Mouse (Mus musculus) urinary bladder, postnatal 14 days (tissue): Measurements from ENCODE around the gene Zbtb17.

Experiments
- DNase-seq: peaks from one replicate; pipeline ENCODE4 v3.0.0; 2021; ENCODE audit warnings: low spot score

Zbtb17 gene

DNA sequence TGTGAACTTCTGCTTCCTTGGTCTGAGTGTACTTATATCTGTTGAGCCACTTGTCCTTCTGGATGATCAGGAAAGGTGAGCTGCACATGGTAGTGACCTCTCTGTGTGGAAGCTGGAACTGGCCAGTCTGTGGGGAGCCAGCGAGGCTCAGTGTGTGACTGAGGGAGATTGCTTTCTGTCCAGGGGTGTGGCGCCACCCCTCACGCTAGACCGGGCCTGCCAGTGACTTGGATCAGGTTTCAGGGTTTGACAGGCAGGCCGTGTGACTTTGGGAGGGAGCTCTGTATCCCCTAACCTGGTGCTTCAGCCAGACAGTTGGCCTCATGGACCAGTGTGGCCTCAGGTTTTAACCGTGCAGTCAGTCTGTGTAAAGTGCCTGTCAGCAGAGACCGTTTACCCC lies 13.8 kb downstream of the Zbtb17 start:
- peak; percentile 80 for DNase-seq

DNA sequence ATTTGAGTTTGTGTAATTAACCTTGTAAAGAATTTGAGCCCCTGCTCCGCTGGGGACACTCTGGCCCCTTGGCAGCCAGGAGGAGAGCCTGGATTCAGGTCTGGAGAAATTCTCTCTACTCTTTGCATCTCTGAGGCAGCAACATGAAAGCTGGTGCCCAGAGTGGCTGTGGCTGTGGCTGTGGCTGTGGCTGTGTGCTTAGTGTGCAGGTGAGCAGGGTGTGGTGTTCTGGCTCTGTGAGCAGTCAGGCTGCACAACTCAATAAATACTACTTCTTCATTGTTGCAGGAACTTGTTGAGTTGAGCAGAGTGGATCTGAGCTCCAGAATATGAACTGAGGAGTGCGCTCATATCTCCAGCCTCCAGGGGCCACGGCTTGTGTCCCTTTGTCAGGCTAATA lies 14.4 kb downstream of the Zbtb17 start:
- no peak for DNase-seq

DNA sequence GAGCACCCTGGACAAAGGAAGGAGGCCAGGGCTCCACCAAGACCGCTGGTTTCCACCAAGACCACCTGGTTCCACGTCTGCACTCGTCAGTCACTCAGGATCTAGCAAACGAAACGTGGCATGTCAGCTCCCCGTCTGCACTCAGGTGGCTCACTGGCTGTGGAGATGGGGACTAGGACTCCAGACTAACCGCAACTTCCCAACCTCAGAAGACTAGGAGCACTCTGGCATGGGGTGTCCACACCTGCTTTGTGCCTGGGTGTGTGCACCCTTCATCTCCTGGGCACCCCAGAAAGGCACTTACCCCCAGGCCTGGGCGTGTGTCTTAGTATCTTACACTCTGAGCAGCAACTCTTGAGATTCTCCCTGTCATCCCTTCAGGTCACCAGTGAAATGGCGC lies 15.3 kb downstream of the Zbtb17 start:
- no peak for DNase-seq

DNA sequence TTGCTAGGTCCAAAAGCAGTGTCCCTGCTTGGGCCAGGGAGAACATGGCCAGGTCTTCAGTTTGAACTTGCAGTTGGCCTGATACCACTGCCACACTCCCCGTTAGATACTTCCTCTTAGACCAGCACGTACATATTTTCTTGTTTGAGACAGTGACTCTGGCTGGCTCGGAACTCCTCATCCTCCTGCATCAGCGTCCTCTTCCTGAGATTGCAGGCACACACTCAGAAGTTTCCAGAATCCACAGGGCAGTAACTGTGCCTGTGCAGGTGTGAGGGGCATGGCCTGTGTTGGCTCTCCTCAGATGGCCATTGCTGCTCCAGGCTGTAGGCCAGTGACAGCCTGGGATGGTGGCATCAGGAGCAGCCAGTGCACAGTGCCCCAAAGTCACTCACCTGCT lies 16.0 kb downstream of the Zbtb17 start:
- no peak for DNase-seq

DNA sequence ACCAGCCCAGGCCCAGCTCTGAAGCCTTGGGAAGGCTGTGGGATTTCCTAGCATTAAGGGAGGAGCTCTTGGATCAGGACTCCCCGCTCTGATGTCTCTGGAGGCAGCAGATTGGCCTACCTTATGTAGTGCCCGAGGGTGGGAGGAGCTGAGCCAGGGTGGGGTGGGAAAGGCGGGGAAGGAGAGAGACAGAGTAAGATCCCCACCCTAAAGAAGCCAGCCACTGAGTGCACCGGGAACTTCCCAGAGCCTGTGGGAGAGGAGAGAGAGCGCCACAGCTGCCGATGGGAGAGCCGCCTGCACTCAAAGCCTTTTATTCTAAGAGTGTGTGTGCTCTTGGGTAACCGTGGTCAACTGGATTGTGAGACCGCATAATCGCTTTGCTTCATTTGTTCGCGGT lies 16.6 kb downstream of the Zbtb17 start:
- no peak for DNase-seq

DNA sequence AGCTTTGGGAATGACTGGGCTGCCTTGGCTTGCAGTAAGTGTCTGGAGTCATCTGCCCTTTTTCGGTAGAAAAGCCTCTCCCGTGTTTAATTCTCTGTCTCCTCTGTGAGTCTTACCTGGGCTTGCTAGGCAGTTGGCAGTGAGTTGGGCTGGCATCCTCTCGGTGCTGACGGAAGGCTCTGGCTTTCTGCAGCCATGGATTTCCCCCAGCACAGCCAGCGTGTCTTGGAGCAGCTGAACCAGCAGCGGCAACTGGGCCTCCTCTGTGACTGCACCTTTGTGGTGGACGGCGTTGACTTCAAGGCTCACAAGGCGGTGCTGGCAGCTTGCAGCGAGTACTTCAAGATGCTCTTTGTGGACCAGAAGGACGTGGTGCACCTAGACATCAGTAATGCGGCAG lies 17.1 kb downstream of the Zbtb17 start:
- DNase-seq, result no peak

DNA sequence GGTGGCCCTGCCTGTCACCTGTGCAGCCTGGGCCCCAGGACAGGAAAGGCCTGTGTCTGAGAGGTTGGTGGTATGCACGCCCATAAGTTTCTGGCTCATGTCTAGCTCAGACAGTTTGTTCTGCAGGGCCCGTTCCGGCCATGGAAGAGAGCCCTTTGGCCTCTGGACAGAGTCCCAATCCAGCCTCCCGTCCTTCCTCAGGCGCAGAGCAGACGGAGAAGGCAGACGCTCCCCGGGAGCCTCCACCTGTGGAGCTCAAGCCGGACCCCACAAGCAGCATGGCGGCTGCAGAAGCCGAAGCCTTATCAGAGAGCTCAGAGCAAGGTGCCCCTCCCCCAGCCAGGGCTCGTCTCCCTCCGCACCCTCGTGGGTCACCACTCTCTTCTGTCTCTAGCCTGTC lies 19.0 kb downstream of the Zbtb17 start:
- DNase-seq, result no peak

DNA sequence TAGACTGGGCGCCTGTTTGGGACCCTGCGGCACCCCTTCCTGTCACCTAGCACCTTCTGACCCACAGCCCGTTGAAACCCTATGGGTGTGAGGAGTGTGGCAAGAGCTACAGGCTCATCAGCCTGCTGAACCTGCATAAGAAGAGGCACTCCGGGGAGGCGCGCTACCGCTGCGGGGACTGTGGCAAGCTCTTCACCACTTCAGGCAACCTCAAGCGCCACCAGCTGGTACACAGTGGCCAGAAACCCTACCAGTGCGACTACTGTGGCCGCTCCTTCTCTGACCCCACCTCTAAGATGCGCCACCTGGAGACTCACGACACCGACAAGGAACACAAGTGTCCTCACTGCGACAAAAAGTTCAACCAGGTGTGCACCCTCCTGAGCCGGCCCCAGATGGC lies 20.3 kb downstream of the Zbtb17 start:
- no peak for DNase-seq

DNA sequence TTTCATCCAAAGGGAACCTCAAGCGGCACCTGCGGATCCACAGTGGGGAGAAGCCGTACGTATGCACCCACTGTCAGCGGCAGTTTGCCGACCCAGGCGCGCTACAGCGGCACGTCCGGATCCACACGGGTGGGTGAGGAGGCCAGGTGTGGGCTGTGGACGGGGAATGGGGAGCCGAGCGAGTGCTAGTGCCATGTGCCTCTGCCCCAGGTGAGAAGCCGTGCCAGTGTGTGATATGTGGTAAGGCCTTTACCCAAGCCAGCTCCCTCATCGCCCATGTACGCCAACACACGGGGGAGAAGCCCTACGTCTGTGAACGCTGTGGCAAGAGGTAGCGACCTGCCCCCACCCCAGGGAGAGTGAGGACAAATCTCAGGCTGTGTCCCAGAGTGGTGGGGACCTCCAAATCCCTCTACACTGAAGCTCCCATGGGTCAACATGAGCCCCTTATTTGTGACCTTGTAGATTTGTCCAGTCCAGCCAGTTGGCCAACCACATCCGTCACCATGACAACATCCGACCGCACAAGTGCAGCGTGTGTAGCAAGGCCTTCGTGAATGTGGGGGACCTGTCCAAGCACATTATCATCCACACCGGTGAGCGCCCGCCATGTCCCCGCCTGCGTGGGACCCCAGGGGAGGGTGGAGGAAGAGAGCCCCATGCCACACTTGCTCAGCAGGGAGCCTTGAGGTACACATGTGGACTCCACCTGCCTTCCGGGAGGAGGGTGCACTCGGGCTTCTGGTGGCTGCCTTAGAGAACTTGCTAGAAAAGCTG lies 21.2 kb downstream of the Zbtb17 start:
- no peak for DNase-seq

DNA sequence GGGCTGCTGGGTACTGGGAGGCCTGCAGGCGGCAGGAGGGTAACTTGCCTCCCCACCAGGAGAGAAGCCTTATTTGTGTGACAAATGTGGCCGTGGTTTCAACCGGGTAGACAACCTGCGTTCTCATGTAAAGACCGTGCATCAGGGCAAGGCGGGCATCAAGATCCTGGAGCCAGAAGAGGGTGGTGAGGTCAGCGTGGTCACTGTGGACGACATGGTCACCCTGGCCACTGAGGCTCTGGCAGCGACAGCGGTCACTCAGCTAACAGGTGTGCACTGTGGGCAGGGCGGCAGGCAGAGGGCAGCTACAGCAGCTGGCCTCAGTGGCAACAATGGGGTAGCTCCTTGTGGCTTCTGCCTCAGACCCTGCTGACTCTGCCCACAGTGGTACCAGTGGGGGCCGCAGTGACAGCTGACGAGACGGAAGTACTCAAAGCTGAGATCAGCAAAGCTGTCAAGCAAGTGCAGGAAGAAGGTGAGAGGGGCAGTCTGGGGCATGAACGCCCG lies 21.9 kb downstream of the Zbtb17 start:
- DNase-seq, result no peak

DNA sequence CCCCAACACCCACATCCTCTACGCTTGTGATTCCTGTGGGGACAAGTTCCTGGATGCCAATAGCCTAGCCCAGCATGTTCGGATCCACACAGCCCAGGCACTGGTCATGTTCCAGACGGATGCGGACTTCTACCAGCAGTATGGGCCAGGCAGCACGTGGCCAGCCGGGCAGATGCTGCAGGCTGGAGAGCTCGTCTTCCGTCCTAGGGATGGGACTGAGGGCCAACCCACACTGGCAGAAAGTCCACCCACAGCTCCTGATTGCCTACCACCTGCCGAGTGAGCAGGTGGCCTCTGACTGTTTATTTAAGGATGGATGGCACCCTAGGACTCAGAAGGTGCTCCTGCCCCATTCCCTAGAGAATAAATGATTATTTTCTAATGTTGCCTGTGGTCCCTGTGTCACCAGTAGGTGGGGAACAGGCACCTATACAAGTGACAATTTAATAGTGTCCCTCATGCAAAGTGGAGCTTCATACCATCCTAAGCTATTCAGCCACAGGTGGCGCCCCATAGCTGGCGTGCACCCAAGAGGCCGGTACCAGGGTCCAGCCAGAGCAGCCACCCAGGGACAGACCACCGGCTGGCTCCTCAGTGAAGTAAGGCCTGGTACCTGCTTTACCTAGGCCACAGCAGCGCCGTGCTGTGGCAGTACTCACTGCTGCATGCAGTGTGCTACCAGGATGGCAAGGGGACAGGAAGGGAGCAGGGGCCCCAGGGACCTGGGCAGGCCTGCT lies 22.6 kb downstream of the Zbtb17 start:
- no peak for DNase-seq

DNA sequence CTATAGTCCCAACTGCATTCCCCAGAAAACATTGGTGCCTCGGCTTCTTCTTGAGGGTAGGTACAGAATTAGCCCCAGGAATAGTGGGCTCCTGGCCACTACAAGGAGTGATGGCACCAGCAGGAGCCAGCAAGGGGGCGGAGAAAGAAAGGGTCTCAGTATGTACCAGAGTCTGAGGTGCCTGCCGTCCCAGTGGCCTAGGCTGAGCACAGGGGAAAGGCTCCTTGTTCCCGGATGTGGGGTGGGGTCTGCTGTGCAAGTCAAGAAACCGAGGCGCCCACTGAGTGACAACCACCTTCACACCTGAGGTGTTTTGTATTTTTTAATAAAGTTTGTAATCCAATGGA lies 23.1 kb downstream of the Zbtb17 start:
- no peak for DNase-seq

DNA sequence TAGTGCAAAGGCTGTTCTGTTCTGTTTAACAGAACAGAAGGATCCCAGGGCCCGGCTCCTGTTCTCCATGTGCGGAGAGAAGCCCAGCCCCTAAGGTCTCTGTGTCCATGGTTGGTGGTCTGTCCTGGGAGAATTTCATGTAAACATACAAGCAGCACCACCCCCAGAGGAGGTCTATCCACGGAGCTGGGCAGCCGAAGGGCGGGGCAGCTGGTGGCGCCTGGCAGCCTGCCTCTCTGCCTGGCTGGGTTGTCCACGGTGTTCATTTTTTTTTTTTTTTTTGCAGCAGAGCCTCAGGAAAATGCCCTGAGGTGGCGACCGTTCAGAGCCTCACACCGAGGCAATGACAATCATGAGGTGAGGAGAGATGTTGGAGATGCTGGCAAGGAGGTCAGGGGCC lies 24.1 kb downstream of the Zbtb17 start:
- DNase-seq, result no peak

DNA sequence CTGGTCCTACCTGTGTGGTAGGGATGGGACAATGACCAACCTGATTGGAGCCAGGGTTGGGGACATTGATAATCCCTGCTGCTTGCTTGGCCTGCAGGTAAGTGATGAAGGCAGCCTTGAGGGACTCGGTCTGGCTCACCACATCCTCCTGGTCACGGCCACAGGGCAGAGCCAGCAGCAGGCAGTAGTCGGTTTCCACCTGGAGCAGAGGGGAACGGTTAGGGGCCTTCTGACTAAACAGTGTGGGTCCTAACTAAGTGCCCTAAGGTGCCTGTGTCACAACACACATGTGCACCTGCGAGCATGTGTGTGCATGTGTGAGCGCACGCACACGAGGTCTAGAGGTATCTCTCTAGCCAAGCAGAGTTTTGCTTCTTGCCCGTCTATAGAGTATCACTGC lies 24.9 kb downstream of the Zbtb17 start:
- no peak for DNase-seq

DNA sequence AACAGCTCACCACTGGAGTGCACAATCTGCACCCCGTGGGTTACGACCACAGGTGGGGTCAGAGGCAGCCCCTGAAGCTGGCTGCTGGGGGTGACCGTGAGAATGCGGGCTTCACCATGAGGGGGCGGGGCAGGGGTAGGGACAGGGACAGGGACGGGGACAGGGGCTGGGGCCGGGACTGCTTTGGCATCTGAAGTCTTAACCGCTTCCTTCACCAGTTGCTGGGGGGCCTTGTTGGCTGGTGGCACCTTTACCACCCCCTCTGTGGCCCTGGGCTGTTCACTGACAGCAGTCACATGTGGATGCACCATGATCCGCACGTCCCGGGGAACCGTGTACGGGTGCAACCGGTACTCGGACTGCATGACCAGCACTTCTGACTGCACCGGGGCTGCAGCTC lies 27.0 kb downstream of the Zbtb17 start:
- DNase-seq, result no peak

DNA sequence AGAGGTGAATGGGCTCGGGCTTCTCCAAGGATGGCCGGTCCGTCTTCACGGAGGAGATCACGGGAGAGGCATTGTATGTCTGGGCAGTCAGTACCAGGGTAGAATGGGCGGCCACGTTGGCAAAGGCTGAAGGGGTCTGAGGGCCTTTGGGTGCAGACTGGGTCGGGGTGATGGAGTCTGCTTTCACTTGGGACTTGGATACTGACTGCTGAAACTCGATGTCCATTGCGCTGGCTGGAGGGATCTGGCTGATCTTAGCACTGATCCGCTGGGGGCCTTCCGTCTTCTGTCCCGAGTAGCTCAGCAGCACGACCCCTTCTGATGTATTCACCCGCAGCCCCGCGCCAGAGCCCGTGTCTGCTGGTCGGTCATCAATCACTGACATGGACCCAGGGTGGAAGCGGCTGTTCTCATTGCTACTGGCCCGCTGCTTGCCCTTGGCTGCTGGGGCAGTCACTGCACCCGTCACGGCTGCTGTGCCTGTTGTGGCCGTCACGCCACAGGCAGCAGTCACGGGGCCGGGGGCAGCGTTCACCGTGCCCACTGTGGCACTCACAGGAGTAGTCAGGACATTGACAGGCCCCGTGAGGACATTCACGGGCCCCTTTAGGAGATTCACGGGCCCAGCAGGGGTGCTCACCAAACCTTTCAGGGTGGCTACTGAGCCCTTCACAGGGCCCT lies 28.3 kb downstream of the Zbtb17 start:
- DNase-seq, result no peak

DNA sequence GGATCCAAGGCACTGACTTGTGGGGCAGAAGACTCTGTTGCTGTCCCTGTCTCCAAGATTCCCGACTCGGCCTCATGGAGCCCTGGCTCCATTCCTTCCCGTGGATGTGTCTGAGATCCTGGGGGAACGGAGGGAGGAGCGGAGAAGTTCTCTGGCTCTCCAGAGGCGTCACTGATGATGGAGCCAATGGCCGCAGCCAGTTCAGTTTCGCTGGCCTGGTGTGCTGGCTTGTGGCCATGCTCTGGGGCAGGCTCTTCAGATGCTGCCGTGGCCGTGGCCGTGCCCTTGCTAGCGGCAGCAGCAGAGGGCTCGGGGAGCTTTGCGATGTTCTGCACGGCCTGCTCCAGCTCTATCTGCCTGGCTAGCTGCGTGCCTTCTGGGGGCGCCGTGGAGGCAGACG lies 30.0 kb downstream of the Zbtb17 start:
- DNase-seq, result no peak

DNA sequence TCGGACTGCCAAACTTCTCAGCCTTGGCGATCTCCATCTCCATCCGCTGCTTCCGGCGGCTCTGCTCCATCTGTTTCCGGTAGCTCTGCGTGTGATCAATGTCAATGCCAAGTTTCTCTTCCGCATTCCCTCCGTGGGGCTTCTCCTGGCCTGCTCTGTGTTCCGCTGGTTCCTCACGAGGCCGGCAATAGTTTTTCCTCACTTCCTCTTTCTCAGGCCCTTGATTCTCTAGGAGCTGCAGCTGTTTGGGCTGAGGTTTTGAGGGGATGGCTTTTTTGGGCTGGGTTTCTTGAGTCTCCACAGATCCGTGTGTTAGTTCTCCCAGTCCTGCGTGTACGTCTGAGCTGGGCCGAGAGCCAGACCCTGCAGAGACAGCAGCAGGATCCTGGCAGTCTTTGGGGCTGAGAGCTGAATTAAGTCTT lies 33.2 kb downstream of the Zbtb17 start:
- DNase-seq, result peak; percentile 40

DNA sequence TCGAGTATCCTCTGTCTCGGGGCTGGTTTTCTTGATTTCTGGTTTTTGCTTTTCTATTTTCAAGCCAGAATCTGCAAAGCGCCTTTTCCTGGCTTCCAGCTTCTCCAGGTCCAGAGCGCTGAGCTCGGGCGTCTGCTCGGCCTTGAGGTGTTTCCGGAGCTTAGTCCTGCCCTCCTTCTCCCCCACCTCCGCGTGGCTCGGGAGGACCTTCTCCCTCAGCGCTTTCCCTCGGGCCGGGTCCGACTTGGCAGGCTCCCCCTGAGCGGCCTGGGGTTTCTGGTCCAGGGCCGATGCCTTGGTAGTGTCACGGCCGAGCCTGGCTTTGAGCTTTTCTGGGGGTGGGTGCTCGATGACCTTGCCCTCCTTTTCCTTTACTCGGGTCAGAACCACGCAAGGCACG lies 33.8 kb downstream of the Zbtb17 start:
- DNase-seq, result no peak

DNA sequence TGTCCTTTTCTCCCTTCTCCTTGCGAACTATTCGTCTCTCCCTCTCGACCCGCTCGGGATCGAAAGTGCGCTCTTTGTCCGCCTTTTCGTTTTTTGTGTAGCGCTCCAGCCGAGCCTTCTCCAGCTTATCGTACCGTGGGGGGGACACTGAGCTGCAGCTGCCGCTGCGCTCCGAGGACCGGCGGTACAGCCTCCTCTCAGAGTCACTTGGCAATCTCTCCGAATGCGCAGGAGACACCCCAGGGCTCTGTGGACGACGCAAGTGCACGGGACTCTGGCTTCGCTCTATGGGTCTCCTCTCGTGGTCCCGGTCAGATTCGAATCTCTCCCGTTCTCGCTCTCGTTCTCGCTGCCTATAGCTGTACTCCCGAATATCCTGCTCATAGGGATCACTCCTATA lies 34.3 kb downstream of the Zbtb17 start:
- DNase-seq, result no peak

DNA sequence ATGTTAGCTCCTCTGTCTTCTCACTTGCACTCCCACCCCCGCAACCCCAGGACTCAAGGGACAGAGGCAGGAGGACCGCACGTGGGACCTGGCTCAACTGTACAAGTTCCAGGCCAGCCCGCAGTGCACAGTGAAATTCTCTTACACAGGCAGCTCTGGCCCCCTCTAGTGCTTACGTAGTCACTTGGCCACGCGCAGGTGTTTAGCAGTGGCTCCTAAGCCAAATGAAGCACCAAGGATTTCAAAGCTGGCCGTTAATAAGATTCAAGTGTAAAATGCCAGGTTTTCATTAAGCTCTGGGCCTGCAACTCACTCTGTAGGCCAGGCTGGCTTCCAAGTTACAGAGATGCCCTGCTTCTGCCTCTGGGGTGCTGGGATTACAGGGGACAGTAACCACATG lies 35.0 kb downstream of the Zbtb17 start:
- no peak for DNase-seq

DNA sequence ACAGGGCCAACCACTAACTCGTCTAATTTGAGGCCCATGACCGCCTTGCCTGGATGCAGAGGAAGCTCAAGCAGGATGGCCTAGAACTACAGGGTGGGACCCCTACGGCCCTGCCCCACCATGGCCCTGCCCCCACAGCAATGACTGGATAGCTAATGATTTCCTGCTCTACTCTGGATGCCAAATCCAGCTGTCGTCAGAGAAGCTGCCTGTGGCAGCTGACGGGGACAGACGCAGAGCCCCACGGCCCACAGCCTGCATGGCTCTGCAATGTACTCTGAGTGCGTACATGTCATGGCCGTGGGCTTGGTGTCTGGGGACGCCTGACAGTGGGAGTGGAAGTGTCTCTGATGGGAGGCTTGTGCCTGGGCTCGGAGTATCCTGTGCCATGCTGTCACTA lies 39.6 kb downstream of the Zbtb17 start:
- DNase-seq, result no peak

DNA sequence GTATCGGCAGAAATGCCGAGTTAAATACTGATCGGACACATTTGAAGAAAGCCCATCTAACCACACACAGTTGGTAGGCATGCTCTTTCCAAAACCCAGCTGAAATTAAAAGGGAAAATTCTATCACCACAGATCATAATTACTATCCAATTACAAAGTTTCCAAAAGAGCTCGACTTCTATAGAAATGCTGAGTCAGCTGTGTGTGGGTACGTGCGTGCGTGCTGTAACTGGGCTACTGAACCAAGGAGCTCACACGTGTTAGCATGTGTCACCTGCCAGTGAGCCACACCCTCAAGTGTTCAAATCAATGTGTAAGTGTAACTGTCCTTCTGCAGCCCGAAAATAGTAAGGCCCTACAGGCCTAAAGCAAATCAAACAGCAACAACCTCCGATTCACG lies 43.1 kb downstream of the Zbtb17 start:
- DNase-seq, result no peak
